Mouse (Mus musculus) urinary bladder, postnatal 25 days (tissue): ENCODE results near the gene Tepp.

Experiments
- DNase-seq: peaks from one replicate; pipeline ENCODE4 v3.0.0; 2022; ENCODE audit warnings: low spot score

Tepp gene

GRCm38 (mm10) chr8:95310342-95310970 is at the start of gene Tepp:
Tepp (plus strand) TSS chr8:95310566.
- DNase-seq: no peak

- DNase-seq: no peak
Measured at GRCm38 (mm10) chr8:95262181-95262580, 48.2 kb upstream of the Tepp start.

GRCm38 (mm10) chr8:95270501-95270900 is 39.9 kb upstream of the Tepp start:
- DNase-seq: no peak

- DNase-seq: no peak
Measured at GRCm38 (mm10) chr8:95271841-95272240, 38.5 kb upstream of the Tepp start.

GRCm38 (mm10) chr8:95272871-95273270 is 37.5 kb upstream of the Tepp start:
- DNase-seq: no peak

GRCm38 (mm10) chr8:95281493-95281892 is 28.9 kb upstream of the Tepp start:
- no peak for DNase-seq

GRCm38 (mm10) chr8:95289066-95289650 is 21.2 kb upstream of the Tepp start:
- DNase-seq: no peak

GRCm38 (mm10) chr8:95293172-95293571 is 17.2 kb upstream of the Tepp start:
- DNase-seq: peak; percentile 53

GRCm38 (mm10) chr8:95293891-95294290 is 16.5 kb upstream of the Tepp start:
- no peak for DNase-seq

- no peak for DNase-seq
Measured at GRCm38 (mm10) chr8:95302410-95302809, 8.0 kb upstream of the Tepp start.

GRCm38 (mm10) chr8:95305526-95305925 is 4.8 kb upstream of the Tepp start:
- DNase-seq: no peak

GRCm38 (mm10) chr8:95306431-95306830 is 3.9 kb upstream of the Tepp start, which contains the start of gene Cngb1:
Cngb1 (minus strand) TSS chr8:95306585.
- DNase-seq: no peak

GRCm38 (mm10) chr8:95312836-95313235 is 2.5 kb downstream of the Tepp start:
- DNase-seq: no peak

- no peak for DNase-seq
Measured at GRCm38 (mm10) chr8:95313857-95314256, 3.5 kb downstream of the Tepp start.

- no peak for DNase-seq
Measured at GRCm38 (mm10) chr8:95314707-95315106, 4.3 kb downstream of the Tepp start.

GRCm38 (mm10) chr8:95315350-95315749 is 5.0 kb downstream of the Tepp start:
- DNase-seq: no peak

GRCm38 (mm10) chr8:95320224-95321139 is 10.1 kb downstream of the Tepp start:
- peak; percentile 73 for DNase-seq

- no peak for DNase-seq
Measured at GRCm38 (mm10) chr8:95323201-95323600, 12.8 kb downstream of the Tepp start.

GRCm38 (mm10) chr8:95324646-95325045 is 14.3 kb downstream of the Tepp start:
- DNase-seq: no peak

GRCm38 (mm10) chr8:95326822-95327221 is 16.5 kb downstream of the Tepp start:
- no peak for DNase-seq

- no peak for DNase-seq
Measured at GRCm38 (mm10) chr8:95327866-95328465, 17.6 kb downstream of the Tepp start.

- DNase-seq: no peak
Measured at GRCm38 (mm10) chr8:95330367-95330766, 20.0 kb downstream of the Tepp start.
